8 mouse cellular contexts compared by ENCODE assay signal in genomic region chr4:141723673-141724068, GRCm38 (mm10). TPM values are rescaled to one million over a fixed set of nuclear protein-coding genes. Genes with fewer than 3 reads are reported as not detected.
DNase-seq lines count a peak whose midpoint lies in the region; ATAC-seq and TF ChIP-seq lines count a peak whose summit lies in the region.

No protein-coding gene starts in this region.

- no peak for DNase-seq in layer of hippocampus, adult 2 months (ENCODE audit: low spot score in 2 of 2)
- DNase-seq in layer of hippocampus, postnatal 14 days (ENCODE audit: low spot score in 2 of 2): no peak
- peak; percentile 33 for DNase-seq in brain, adult 2 months (ENCODE audit: low read depth, low spot score)
- DNase-seq in hindbrain, embryonic 10.5 days (ENCODE audit: low spot score): no peak
- DNase-seq in midbrain, embryonic 11.5 days (ENCODE audit: low spot score, missing footprints): no peak
- no peak for DNase-seq in cerebellum, postnatal 36 days
- no peak for DNase-seq in gastrocnemius, postnatal 4 days (ENCODE audit: low spot score in 2 of 2)
- no peak for DNase-seq in c-Kit-positive CD71-positive TER-119-positive erythroid progenitor cells, embryonic 14.5 days (ENCODE audit: low spot score)

- H3K4me2 ChIP-seq in midbrain, embryonic 11.5 days: peak overlapping the region; percentile 92

- peaks cover 31% of the 10 kb centered on the region for H3K4me1 ChIP-seq in hindbrain, embryonic 10.5 days (replicated peaks)
- H3K4me1 ChIP-seq in midbrain, embryonic 11.5 days (ENCODE audit: control insufficient read depth, insufficient read depth, low read length): peaks cover 11% of the 10 kb centered on the region

- ATAC-seq in midbrain, embryonic 11.5 days (ENCODE audit: low FRiP score): peak; percentile 70

- no peaks in the 10 kb centered on the region for H3K27me3 ChIP-seq in hindbrain, embryonic 10.5 days (ENCODE audit: insufficient read depth, poor library complexity, severe bottlenecking)
- no peaks in the 10 kb centered on the region for H3K27me3 ChIP-seq in midbrain, embryonic 11.5 days (ENCODE audit: control insufficient read depth, insufficient read depth, low read length)

- H3K4me3 ChIP-seq in layer of hippocampus, adult 2 months: peak overlapping the region; percentile 73
- peak overlapping the region; percentile 98 for H3K4me3 ChIP-seq in hindbrain, embryonic 10.5 days
- peak overlapping the region; percentile 93 for H3K4me3 ChIP-seq in midbrain, embryonic 11.5 days (ENCODE audit: low read depth, low read length)

- no peak for TF ChIP-seq CTCF in layer of hippocampus, adult 2 months (conservative IDR thresholded peaks at IDR 0.05)

- 11% methylated on average over 13 of the region's 13 CpGs for WGBS in hindbrain, embryonic 10.5 days
- 10% methylated on average over 13 of the region's 13 CpGs for WGBS in midbrain, embryonic 11.5 days

- peak overlapping the region; percentile 96 for H3K9ac ChIP-seq in midbrain, embryonic 11.5 days (ENCODE audit: low read length)

- peak overlapping the region; percentile 89 for H3K27ac ChIP-seq in layer of hippocampus, adult 2 months
- peak overlapping the region; percentile 97 for H3K27ac ChIP-seq in hindbrain, embryonic 10.5 days
- no peak overlapping the region for H3K27ac ChIP-seq in midbrain, embryonic 11.5 days (ENCODE audit: low read depth, low read length)

- H3K36me3 ChIP-seq in hindbrain, embryonic 10.5 days: peaks cover 16% of the 10 kb centered on the region
- H3K36me3 ChIP-seq in midbrain, embryonic 11.5 days (ENCODE audit: control insufficient read depth, insufficient read depth, low read length): no peaks in the 10 kb centered on the region

- no peaks in the 10 kb centered on the region for H3K9me3 ChIP-seq in hindbrain, embryonic 10.5 days
- no peaks in the 10 kb centered on the region for H3K9me3 ChIP-seq in midbrain, embryonic 11.5 days (ENCODE audit: control insufficient read depth, low read length)

RNA-seq across cellular contexts. Expression of gene Ddi2, which starts 0.5 kb away (rescaled TPM):
- 10 to 100 TPM; 42.8 to 50.1 TPM for total RNA-seq in layer of hippocampus, adult 2 months (2021)
- total RNA-seq in layer of hippocampus, postnatal 14 days (2021): 10 to 100 TPM; 29.4 to 34.0 TPM
- 20.8 and 28.4 TPM in 2 replicates for polyA plus RNA-seq in hindbrain, embryonic 10.5 days (2016; fragmentation: Nextera tagmentation; extraction: Ambion mirVana)
- 17.5 and 18.1 TPM in 2 replicates for polyA plus RNA-seq in midbrain, embryonic 11.5 days (2014; fragmentation: Nextera tagmentation; extraction: Ambion mirVana)
- 10 to 100 TPM; 42.4 to 50.2 TPM for total RNA-seq in gastrocnemius, postnatal 4 days (2021)

RNA-seq across cellular contexts. Expression of gene Agmat, which starts 22.8 kb away (rescaled TPM):
- not detected for total RNA-seq in layer of hippocampus, adult 2 months (2021)
- total RNA-seq in layer of hippocampus, postnatal 14 days (2021): not detected
- not detected in 2 replicates for polyA plus RNA-seq in hindbrain, embryonic 10.5 days (2016; fragmentation: Nextera tagmentation; extraction: Ambion mirVana)
- not detected in 2 replicates for polyA plus RNA-seq in midbrain, embryonic 11.5 days (2014; fragmentation: Nextera tagmentation; extraction: Ambion mirVana)
- total RNA-seq in gastrocnemius, postnatal 4 days (2021): 1 to 10 TPM in 1 of 2 experiments, under 1 TPM in 1; 0.64 to 1.5 TPM

RNA-seq across cellular contexts. Expression of gene Rsc1a1, which starts 38.3 kb away (rescaled TPM):
- total RNA-seq in layer of hippocampus, adult 2 months (2021): not detected
- under 1 TPM in 1 of 2 experiments, not detected in 1; 0.79 TPM for total RNA-seq in layer of hippocampus, postnatal 14 days (2021)
- 2.9 TPM in 1 of 2 replicates, not detected in the other for polyA plus RNA-seq in hindbrain, embryonic 10.5 days (2016; fragmentation: Nextera tagmentation; extraction: Ambion mirVana)
- 0.11 and 1.4 TPM in 2 replicates for polyA plus RNA-seq in midbrain, embryonic 11.5 days (2014; fragmentation: Nextera tagmentation; extraction: Ambion mirVana)
- total RNA-seq in gastrocnemius, postnatal 4 days (2021): 1 to 10 TPM; 3.6 to 5.1 TPM

RNA-seq across cellular contexts. Expression of gene Plekhm2, which starts 59.0 kb away (rescaled TPM):
- 10 to 100 TPM; 74.1 to 80.6 TPM for total RNA-seq in layer of hippocampus, adult 2 months (2021)
- 10 to 100 TPM; 47.8 to 55.4 TPM for total RNA-seq in layer of hippocampus, postnatal 14 days (2021)
- 5.0 and 5.4 TPM in 2 replicates for polyA plus RNA-seq in hindbrain, embryonic 10.5 days (2016; fragmentation: Nextera tagmentation; extraction: Ambion mirVana)
- polyA plus RNA-seq in midbrain, embryonic 11.5 days (2014; fragmentation: Nextera tagmentation; extraction: Ambion mirVana): 2.4 and 3.0 TPM in 2 replicates
- total RNA-seq in gastrocnemius, postnatal 4 days (2021): 10 to 100 TPM; 32.9 to 35.5 TPM
